Mouse (Mus musculus) embryo, embryonic 11 days (tissue): ENCODE data around the gene Klc3.

ENCODE experiments used
- DNase-seq: peaks from one replicate; pipeline ENCODE4 v3.0.0-alpha.2; 2015

The Klc3 gene

GRCm38 (mm10) chr7:19405417-19405816, 1.5 kb upstream of the Klc3 start:
- DNase-seq, result peak; percentile 84

- DNase-seq, result no peak
Measured at GRCm38 (mm10) chr7:19404476-19404875, 572 bp upstream of the Klc3 start, which contains the start of gene Ckm. Gene Ckm (plus strand): TSS chr7:19404776.

GRCm38 (mm10) chr7:19402535-19403112, 1.3 kb downstream of the Klc3 start:
- DNase-seq, result no peak

GRCm38 (mm10) chr7:19400946-19401345, 3.0 kb downstream of the Klc3 start:
- no peak for DNase-seq

- DNase-seq, result peak; percentile 53
Measured at GRCm38 (mm10) chr7:19399496-19400280, 4.2 kb downstream of the Klc3 start.

- DNase-seq, result no peak
Measured at GRCm38 (mm10) chr7:19394484-19394883, 9.4 kb downstream of the Klc3 start.

- DNase-seq, result no peak
Measured at GRCm38 (mm10) chr7:19388699-19389413, 15.0 kb downstream of the Klc3 start.

GRCm38 (mm10) chr7:19383708-19384107, 20.2 kb downstream of the Klc3 start:
- no peak for DNase-seq

GRCm38 (mm10) chr7:19382166-19382541, 21.8 kb downstream of the Klc3 start:
- DNase-seq, result no peak

- peak; percentile 100 for DNase-seq
Measured at GRCm38 (mm10) chr7:19381377-19382165, 22.3 kb downstream of the Klc3 start, which contains the start of gene Ercc2. Gene Ercc2 (plus strand): TSS chr7:19382010.

GRCm38 (mm10) chr7:19378049-19378448, 25.9 kb downstream of the Klc3 start:
- no peak for DNase-seq

GRCm38 (mm10) chr7:19376019-19376418, 27.9 kb downstream of the Klc3 start:
- no peak for DNase-seq

- no peak for DNase-seq
Measured at GRCm38 (mm10) chr7:19375368-19375767, 28.5 kb downstream of the Klc3 start.

- no peak for DNase-seq
Measured at GRCm38 (mm10) chr7:19373367-19373766, 30.5 kb downstream of the Klc3 start.

GRCm38 (mm10) chr7:19369823-19370425, 34.0 kb downstream of the Klc3 start:
- peak; percentile 80 for DNase-seq

- peak; percentile 58 for DNase-seq
Measured at GRCm38 (mm10) chr7:19368380-19368779, 35.5 kb downstream of the Klc3 start.

GRCm38 (mm10) chr7:19365376-19365775, 38.5 kb downstream of the Klc3 start:
- no peak for DNase-seq

GRCm38 (mm10) chr7:19363881-19364280, 40.0 kb downstream of the Klc3 start:
- DNase-seq, result peak; percentile 78

GRCm38 (mm10) chr7:19362276-19362675, 41.6 kb downstream of the Klc3 start:
- no peak for DNase-seq

- peak; percentile 78 for DNase-seq
Measured at GRCm38 (mm10) chr7:19361720-19362119, 42.2 kb downstream of the Klc3 start.

- DNase-seq, result peak; percentile 93
Measured at GRCm38 (mm10) chr7:19360944-19361343, 43.0 kb downstream of the Klc3 start.

- DNase-seq, result peak; percentile 89
Measured at GRCm38 (mm10) chr7:19359892-19360641, 43.8 kb downstream of the Klc3 start.
